Mouse (Mus musculus) heart, adult 2 months (tissue): ENCODE measurements at regions not wholly inside any gene's neighbourhood (a gene's known extent, or its start where the extent isn't known, plus 50 kb on each side); places are given as distances from the start of the nearest gene placed in this dataset.

Experiments
- CTCF ChIP-seq: fragments of 200-600 bp; IDR thresholded peaks from 2 replicates; pipeline ENCODE4 v1.8.1; 2022; ENCODE audit warnings: antibody characterized with exemption, mild to moderate bottlenecking, moderate library complexity
- EP300 ChIP-seq: fragments of 200-500 bp; IDR thresholded peaks from 2 replicates; pipeline ENCODE4 v1.6.1; 2011; ENCODE audit warnings: low read depth, low read length, control low read depth; ENCODE audit not compliant: insufficient read depth

DNA sequence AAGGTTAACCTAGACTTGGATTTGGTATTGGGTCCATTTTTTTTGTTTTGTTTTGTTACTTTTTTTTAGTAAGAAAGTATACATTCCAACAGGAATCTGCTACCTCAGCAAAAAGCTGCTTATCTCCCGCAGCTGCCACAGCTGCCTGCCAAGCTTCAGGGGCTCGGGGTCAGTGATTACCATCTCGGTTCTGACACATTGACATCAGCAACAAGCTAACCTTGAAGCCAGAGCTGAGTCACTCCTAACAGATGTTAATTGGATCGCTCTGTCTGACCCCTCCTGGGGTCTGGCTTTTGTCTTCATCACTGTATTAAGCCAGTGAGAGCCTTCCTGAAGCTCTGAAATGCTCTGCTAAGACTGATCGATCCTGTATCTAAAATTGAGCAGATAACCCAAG lies 292.1 kb downstream of the Agtpbp1 start:
- no peak for TF ChIP-seq CTCF
- no peak for TF ChIP-seq EP300
